Mouse (Mus musculus): Measurements from ENCODE around the gene Txnrd3.

GRCm38 (mm10) chr6:89671431-89671830 lies 27.6 kb downstream of the Txnrd3 start:
- no peak for TF ChIP-seq CTCF (IDR thresholded peaks at IDR 0.05; ENCODE audit: low read depth)
- no peak for TF ChIP-seq EP300 (optimal IDR thresholded peaks at IDR 0.05)

Data from stomach, postnatal 0 days (tissue).